Mouse (Mus musculus): Measurements from ENCODE around the gene Tex44. TPM values are rescaled to one million over a fixed set of nuclear protein-coding genes. Genes with fewer than 3 reads are reported as not detected.

The Tex44 gene
- polyA plus RNA-seq, 1 experiment, result 142 TPM

DNA sequence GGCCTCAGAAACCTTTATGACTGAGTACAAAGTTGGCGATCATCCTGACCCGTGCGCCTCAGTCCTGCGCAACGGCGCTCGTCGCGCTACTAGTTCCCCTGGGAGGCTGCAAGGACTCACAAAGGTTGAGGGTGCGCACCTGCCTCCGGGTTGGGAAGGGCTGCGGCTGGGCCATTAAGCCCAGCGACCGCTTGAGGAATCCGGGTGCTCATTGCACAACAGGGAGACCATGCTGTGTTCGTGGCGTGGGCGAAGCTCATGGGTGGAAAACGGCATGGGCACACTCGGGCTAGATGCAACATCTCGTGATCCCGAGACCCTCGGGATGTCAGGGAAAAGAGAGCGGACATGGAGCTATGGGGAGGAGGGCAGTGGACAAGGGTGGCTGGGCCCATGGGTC, 16.7 kb downstream of the Tex44 start:
- no peaks in the 10 kb centered on the region for H3K27me3 ChIP-seq (ENCODE audit: control insufficient read depth, insufficient read depth, low read length)
- peak overlapping the region; percentile 80 for H3K4me3 ChIP-seq (ENCODE audit: control insufficient read depth, low read depth, low read length)
- H3K36me3 ChIP-seq (ENCODE audit: control insufficient read depth, insufficient read depth, low read length), result no peaks in the 10 kb centered on the region
- H3K27ac ChIP-seq (ENCODE audit: control insufficient read depth, insufficient read depth, low read depth, low read length), result peak overlapping the region; percentile 88
- TF ChIP-seq POLR2A (IDR thresholded peaks at IDR 0.05; ENCODE audit: control insufficient read depth, low read depth, low read length), result no peak
- TF ChIP-seq CTCF (IDR thresholded peaks at IDR 0.05; ENCODE audit: control insufficient read depth, insufficient read depth, insufficient replicate concordance, low read depth, low read length), result no peak
- H3K4me1 ChIP-seq (ENCODE audit: control insufficient read depth, insufficient read depth, low read length), result peaks cover 22% of the 10 kb centered on the region

DNA sequence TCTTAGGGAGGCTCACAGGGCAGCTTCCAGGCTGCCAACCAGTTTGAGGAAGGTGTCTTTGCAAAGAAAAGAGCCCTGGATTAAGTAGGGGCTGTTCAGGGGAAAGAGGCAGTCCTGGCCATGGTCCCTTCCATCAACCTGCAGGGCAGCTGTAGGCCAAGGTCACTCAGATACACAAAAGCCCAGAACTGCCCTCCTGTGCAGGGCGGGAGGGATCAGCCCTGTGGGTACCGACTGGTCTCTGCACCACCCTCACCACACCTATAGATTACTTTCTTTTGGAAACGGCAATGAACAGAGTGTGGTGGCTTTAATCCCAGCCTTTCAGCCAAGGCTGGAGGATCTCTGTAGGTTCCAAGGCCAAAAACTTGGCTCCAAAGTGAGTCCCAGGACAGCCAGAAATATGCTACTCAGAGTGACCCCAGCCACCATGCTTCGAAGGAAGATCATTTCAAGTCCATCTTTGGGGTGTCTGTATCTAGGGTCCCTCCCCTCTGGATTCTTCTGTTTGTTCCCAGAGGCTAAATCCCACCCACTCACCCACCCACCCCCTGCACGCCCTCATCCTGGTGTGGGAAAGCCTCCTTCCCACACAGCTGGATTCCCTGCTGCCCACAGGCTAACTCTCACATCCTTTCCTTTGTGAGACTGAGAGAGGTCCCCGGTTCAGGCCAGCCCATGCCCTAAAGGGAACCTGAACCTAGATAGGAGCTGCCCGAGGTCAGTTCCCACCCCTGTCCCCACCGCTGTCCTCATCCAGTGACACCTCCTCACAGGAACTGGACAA, 17.4 kb downstream of the Tex44 start:
- no peaks in the 10 kb centered on the region for H3K36me3 ChIP-seq (ENCODE audit: control insufficient read depth, insufficient read depth, low read length)
- H3K27me3 ChIP-seq (ENCODE audit: control insufficient read depth, insufficient read depth, low read length), result no peaks in the 10 kb centered on the region
- TF ChIP-seq POLR2A (IDR thresholded peaks at IDR 0.05; ENCODE audit: control insufficient read depth, low read depth, low read length), result no peak
- TF ChIP-seq CTCF (IDR thresholded peaks at IDR 0.05; ENCODE audit: control insufficient read depth, insufficient read depth, insufficient replicate concordance, low read depth, low read length), result no peak
- H3K4me3 ChIP-seq (ENCODE audit: control insufficient read depth, low read depth, low read length), result no peak overlapping the region
- peaks cover 26% of the 10 kb centered on the region for H3K4me1 ChIP-seq (ENCODE audit: control insufficient read depth, insufficient read depth, low read length)
- H3K27ac ChIP-seq (ENCODE audit: control insufficient read depth, insufficient read depth, low read depth, low read length), result peak overlapping the region; percentile 88

DNA sequence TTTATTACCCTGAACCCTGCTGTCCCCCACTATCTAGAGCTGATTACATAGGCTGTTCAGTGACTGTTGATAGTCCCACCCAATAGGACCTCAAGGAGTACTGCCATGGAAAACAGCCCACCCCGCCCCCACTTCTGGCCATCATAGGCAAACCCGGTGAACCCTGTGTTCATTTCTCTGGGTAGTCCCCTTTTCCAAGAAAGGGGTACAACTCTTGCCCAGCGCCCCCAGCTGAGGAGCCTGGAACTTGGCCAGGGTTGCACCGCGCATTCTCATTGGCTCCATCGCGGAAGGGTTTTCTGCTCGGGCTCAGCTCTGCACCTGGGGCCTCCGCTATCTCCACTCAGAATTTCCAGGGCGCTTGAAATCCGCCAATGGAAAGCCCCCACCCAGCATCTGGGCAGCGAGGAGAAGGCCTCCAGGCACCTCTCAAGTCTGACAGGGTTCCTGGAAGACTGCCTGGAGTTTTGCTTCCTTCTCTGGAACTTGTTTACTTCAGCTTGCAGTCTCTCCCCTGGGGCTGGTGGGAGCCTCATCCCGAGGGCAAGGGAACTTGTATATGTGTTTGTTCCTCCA, 21.6 kb downstream of the Tex44 start:
- TF ChIP-seq CTCF (IDR thresholded peaks at IDR 0.05; ENCODE audit: control insufficient read depth, insufficient read depth, insufficient replicate concordance, low read depth, low read length) (no peak), POLR2A (IDR thresholded peaks at IDR 0.05; ENCODE audit: control insufficient read depth, low read depth, low read length) (no peak)
- Histone ChIP-seq H3K27ac (ENCODE audit: control insufficient read depth, insufficient read depth, low read depth, low read length) (0 out of 2 replicates have a peak overlapping the region, but pooled peaks have one; percentile 46), H3K36me3 (ENCODE audit: control insufficient read depth, insufficient read depth, low read length) (no peaks in the 10 kb centered on the region), H3K4me1 (ENCODE audit: control insufficient read depth, insufficient read depth, low read length) (peaks cover 17% of the 10 kb centered on the region), H3K27me3 (ENCODE audit: control insufficient read depth, insufficient read depth, low read length) (no peaks in the 10 kb centered on the region), H3K4me3 (ENCODE audit: control insufficient read depth, low read depth, low read length) (no peak overlapping the region)

DNA sequence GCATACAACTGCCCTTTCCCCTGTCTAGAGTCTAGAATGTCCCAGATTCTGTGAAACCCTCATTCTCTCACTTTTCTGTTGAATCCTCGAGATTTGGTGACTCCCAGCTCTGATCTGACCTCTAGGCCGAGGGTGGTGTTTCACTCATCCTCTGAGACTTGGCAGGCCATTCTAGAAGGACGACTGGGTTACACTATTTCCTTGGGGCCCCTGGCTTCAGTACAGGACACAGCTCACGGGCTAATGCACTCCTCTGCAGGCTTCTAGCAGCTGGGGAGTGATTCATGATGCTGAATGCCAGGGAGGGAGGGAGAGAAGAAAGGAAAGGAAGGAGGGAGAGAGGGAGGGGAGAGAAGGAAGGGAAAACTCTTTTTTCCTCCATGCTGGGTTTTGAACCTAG, 22.1 kb downstream of the Tex44 start:
- TF ChIP-seq POLR2A (IDR thresholded peaks at IDR 0.05; ENCODE audit: control insufficient read depth, low read depth, low read length) (no peak), CTCF (IDR thresholded peaks at IDR 0.05; ENCODE audit: control insufficient read depth, insufficient read depth, insufficient replicate concordance, low read depth, low read length) (no peak)

DNA sequence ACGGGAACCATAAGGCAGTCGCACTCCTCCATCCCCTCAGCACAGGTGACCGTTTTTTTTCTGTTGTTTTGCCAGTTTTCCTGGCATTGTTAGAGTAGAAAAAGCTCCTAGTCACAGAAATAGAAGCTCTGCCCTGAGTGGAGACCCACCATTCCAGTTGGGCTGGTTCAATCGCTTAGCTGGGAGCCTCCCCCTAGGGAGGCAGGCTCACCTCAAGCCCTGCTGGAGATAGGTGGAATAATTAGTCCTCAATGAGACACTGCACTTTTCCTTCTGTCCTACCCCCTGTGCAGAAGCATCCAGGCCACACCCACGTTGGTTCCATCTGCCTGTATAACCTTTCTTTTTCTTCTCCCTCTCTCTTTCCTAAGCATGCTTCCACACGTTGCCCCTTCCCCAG, 23.8 kb downstream of the Tex44 start:
- H3K4me1 ChIP-seq (ENCODE audit: control insufficient read depth, insufficient read depth, low read length), result peaks cover 8% of the 10 kb centered on the region
- H3K36me3 ChIP-seq (ENCODE audit: control insufficient read depth, insufficient read depth, low read length), result no peaks in the 10 kb centered on the region
- TF ChIP-seq CTCF (IDR thresholded peaks at IDR 0.05; ENCODE audit: control insufficient read depth, insufficient read depth, insufficient replicate concordance, low read depth, low read length) (no peak), POLR2A (IDR thresholded peaks at IDR 0.05; ENCODE audit: control insufficient read depth, low read depth, low read length) (no peak)
- H3K27me3 ChIP-seq (ENCODE audit: control insufficient read depth, insufficient read depth, low read length), result no peaks in the 10 kb centered on the region
- H3K27ac ChIP-seq (ENCODE audit: control insufficient read depth, insufficient read depth, low read depth, low read length), result no peak overlapping the region
- no peak overlapping the region for H3K4me3 ChIP-seq (ENCODE audit: control insufficient read depth, low read depth, low read length)

More for the DNA sequence above, 22.1 kb downstream of the Tex44 start:
- Histone ChIP-seq H3K4me3 (ENCODE audit: control insufficient read depth, low read depth, low read length) (no peak overlapping the region), H3K27ac (ENCODE audit: control insufficient read depth, insufficient read depth, low read depth, low read length) (0 out of 2 replicates have a peak overlapping the region, but pooled peaks have one; percentile 46), H3K27me3 (ENCODE audit: control insufficient read depth, insufficient read depth, low read length) (no peaks in the 10 kb centered on the region), H3K36me3 (ENCODE audit: control insufficient read depth, insufficient read depth, low read length) (no peaks in the 10 kb centered on the region), H3K4me1 (ENCODE audit: control insufficient read depth, insufficient read depth, low read length) (peaks cover 12% of the 10 kb centered on the region)

DNA sequence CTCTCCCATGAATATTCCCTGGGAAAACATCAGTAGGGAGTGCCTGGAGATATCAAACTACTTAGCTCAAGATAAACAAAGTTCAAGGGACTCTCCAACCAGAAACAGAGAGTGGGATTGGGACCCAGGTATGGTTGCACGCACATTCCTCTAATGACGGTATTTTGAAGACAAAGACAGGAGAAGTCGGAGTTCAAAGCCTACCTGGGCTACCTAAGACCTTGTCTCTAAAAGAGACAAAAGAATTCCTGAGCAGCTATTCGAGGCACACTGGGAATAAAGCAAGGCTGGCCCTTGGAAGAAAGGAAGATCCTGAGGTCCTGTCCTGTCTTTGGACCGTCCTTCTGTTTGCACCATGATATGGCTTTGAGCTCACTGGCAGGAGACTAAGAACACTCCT, 26.6 kb downstream of the Tex44 start:
- Histone ChIP-seq H3K36me3 (ENCODE audit: control insufficient read depth, insufficient read depth, low read length) (no peaks in the 10 kb centered on the region), H3K27me3 (ENCODE audit: control insufficient read depth, insufficient read depth, low read length) (no peaks in the 10 kb centered on the region), H3K4me3 (ENCODE audit: control insufficient read depth, low read depth, low read length) (no peak overlapping the region), H3K27ac (ENCODE audit: control insufficient read depth, insufficient read depth, low read depth, low read length) (no peak overlapping the region), H3K4me1 (ENCODE audit: control insufficient read depth, insufficient read depth, low read length) (peaks cover 5% of the 10 kb centered on the region)
- TF ChIP-seq POLR2A (IDR thresholded peaks at IDR 0.05; ENCODE audit: control insufficient read depth, low read depth, low read length) (no peak), CTCF (IDR thresholded peaks at IDR 0.05; ENCODE audit: control insufficient read depth, insufficient read depth, insufficient replicate concordance, low read depth, low read length) (no peak)

DNA sequence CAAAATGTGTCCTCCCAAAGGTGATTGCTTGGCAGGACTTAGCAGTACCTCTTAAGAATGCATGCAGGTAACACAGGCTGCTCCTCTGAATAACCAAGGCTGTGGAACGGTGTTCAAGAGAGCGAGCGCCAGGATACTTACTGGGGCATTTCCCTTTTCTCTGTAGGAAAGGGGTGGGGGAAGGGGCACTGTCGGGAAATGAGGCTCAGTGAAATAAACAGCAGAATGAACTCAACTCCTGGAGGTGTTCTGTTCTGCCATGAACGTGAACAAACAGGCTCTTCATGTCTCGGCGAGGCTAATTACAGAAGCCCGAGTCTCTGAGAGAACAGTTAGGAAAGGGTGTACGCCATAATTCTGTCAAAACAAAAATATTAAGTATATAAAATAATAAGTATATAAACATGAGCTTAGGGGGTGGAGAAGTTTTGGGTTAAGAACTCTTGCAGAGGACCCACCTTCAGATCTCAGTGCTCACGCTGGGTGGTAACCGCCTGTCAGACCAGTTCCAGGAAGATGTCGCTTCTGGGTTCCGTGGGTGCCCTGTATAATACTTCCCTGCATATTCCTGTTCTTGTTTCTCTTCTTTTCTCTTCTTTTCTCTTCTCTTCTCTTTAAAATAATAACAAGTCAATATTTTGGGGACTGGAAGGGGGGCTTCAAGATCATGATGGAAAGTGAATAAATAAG, 30.9 kb downstream of the Tex44 start:
- no peaks in the 10 kb centered on the region for H3K36me3 ChIP-seq (ENCODE audit: control insufficient read depth, insufficient read depth, low read length)
- H3K4me1 ChIP-seq (ENCODE audit: control insufficient read depth, insufficient read depth, low read length), result no peaks in the 10 kb centered on the region
- no peaks in the 10 kb centered on the region for H3K27me3 ChIP-seq (ENCODE audit: control insufficient read depth, insufficient read depth, low read length)
- TF ChIP-seq CTCF (IDR thresholded peaks at IDR 0.05; ENCODE audit: control insufficient read depth, insufficient read depth, insufficient replicate concordance, low read depth, low read length), result no peak
- TF ChIP-seq POLR2A (IDR thresholded peaks at IDR 0.05; ENCODE audit: control insufficient read depth, low read depth, low read length), result no peak
- H3K27ac ChIP-seq (ENCODE audit: control insufficient read depth, insufficient read depth, low read depth, low read length), result no peak overlapping the region
- no peak overlapping the region for H3K4me3 ChIP-seq (ENCODE audit: control insufficient read depth, low read depth, low read length)

Measured in testis, adult 2 months (tissue).